24 mouse cellular contexts compared by ENCODE assay signal in the genomic region with DNA sequence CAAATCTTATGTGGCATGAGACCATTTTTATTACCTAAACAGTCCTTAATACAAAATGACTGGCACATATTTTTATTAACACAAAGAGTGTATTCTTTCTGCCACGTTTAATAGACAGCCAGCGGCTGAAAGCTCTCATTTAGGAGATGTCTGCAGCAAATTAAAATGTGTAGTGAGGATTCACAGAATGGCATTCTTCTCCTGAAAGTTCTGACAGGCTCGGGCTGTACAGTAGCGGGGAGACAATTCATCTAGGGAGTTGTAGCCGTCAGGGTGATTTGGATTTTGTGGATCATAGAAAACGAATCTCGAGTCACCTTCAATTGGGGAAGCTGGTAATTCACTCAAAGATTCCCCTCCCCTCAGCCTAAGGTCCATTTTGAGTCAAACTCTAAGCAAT. TPM values are rescaled to one million over a fixed set of nuclear protein-coding genes. Genes with fewer than 3 reads are reported as not detected.
A peak's percentile ranks its signal among the peaks of the same experiment; 100 is the strongest.
DNase-seq lines count a peak whose midpoint lies in the region; ATAC-seq and TF ChIP-seq lines count a peak whose summit lies in the region.
"Had no signal": no experiment of that assay in that cellular context is flagged by ENCODE, and none has a peak within 500 bp of the region (broad histone marks: within the 10 kb centered on the region; RNA-seq: fewer than 3 reads in every experiment).

No protein-coding gene starts in this region.

- no peak for TF ChIP-seq POLR2A in limb, embryonic 14.5 days (IDR thresholded peaks at IDR 0.05; ENCODE audit: borderline replicate concordance, extremely low read depth, insufficient read depth, insufficient read length)

- H3K9ac ChIP-seq in forebrain, postnatal 0 days, result no peak overlapping the region
- H3K9ac ChIP-seq in forebrain, embryonic 11.5 days (ENCODE audit: low read length), result no peak overlapping the region
- H3K9ac ChIP-seq in midbrain, embryonic 14.5 days (replicated peaks; ENCODE audit: low read length), result no peak overlapping the region
- H3K9ac ChIP-seq in midbrain, embryonic 13.5 days (replicated peaks), result no peak overlapping the region
- no peak overlapping the region for H3K9ac ChIP-seq in limb, embryonic 14.5 days (ENCODE audit: low read depth, low read length, severe bottlenecking)
- H3K9ac ChIP-seq: embryonic facial prominence, embryonic 15.5 days; heart, embryonic 15.5 days; hindbrain, embryonic 14.5 days had no signal

- H3K36me3 ChIP-seq in forebrain, postnatal 0 days (ENCODE audit: insufficient read depth), result no peaks in the 10 kb centered on the region
- no peaks in the 10 kb centered on the region for H3K36me3 ChIP-seq in forebrain, embryonic 11.5 days (ENCODE audit: control insufficient read depth, insufficient read depth, low read length)
- H3K36me3 ChIP-seq in midbrain, embryonic 14.5 days (ENCODE audit: control insufficient read depth, insufficient read depth, low read length), result no peaks in the 10 kb centered on the region
- no peaks in the 10 kb centered on the region for H3K36me3 ChIP-seq in midbrain, embryonic 13.5 days
- no peaks in the 10 kb centered on the region for H3K36me3 ChIP-seq in limb, embryonic 14.5 days (ENCODE audit: control insufficient read depth, insufficient read depth, low read length)
- H3K36me3 ChIP-seq: embryonic facial prominence, embryonic 15.5 days; forebrain, embryonic 10.5 days; heart, embryonic 15.5 days had no signal

- no peaks in the 10 kb centered on the region for H3K27me3 ChIP-seq in forebrain, postnatal 0 days (ENCODE audit: insufficient read depth, low read length)
- no peaks in the 10 kb centered on the region for H3K27me3 ChIP-seq in forebrain, embryonic 11.5 days (ENCODE audit: control insufficient read depth, insufficient read depth, low read length)
- no peaks in the 10 kb centered on the region for H3K27me3 ChIP-seq in midbrain, embryonic 14.5 days (ENCODE audit: control insufficient read depth, insufficient read depth, low read length)
- no peaks in the 10 kb centered on the region for H3K27me3 ChIP-seq in midbrain, embryonic 13.5 days
- H3K27me3 ChIP-seq in limb, embryonic 14.5 days (ENCODE audit: control insufficient read depth, insufficient read depth, low read length), result no peaks in the 10 kb centered on the region
- H3K27me3 ChIP-seq: CH12.LX; embryonic facial prominence, embryonic 15.5 days; heart, embryonic 15.5 days had no signal

- H3K27ac ChIP-seq in forebrain, postnatal 0 days (ENCODE audit: low read depth, low read length), result no peak overlapping the region
- H3K27ac ChIP-seq in forebrain, embryonic 11.5 days (ENCODE audit: low read depth, low read length), result no peak overlapping the region
- no peak overlapping the region for H3K27ac ChIP-seq in midbrain, embryonic 14.5 days (replicated peaks; ENCODE audit: low read depth, low read length)
- no peak overlapping the region for H3K27ac ChIP-seq in midbrain, embryonic 13.5 days
- H3K27ac ChIP-seq in limb, embryonic 14.5 days (replicated peaks; ENCODE audit: low read depth, low read length), result no peak overlapping the region
- H3K27ac ChIP-seq: embryonic facial prominence, embryonic 15.5 days; forebrain, embryonic 10.5 days; heart, adult 2 months; heart, embryonic 15.5 days; hindbrain, embryonic 14.5 days had no signal

- no peaks in the 10 kb centered on the region for H3K9me3 ChIP-seq in forebrain, postnatal 0 days (ENCODE audit: low read length)
- no peaks in the 10 kb centered on the region for H3K9me3 ChIP-seq in forebrain, embryonic 11.5 days (ENCODE audit: control insufficient read depth, low read length)
- no peaks in the 10 kb centered on the region for H3K9me3 ChIP-seq in midbrain, embryonic 14.5 days (ENCODE audit: control insufficient read depth, low read length)
- no peaks in the 10 kb centered on the region for H3K9me3 ChIP-seq in midbrain, embryonic 13.5 days
- H3K9me3 ChIP-seq in limb, embryonic 14.5 days (ENCODE audit: control insufficient read depth, low read length), result no peaks in the 10 kb centered on the region
- H3K9me3 ChIP-seq: embryonic facial prominence, embryonic 15.5 days; forebrain, embryonic 10.5 days; heart, embryonic 15.5 days had no signal

- H3K4me2 ChIP-seq in forebrain, postnatal 0 days (ENCODE audit: low read depth), result no peak overlapping the region
- H3K4me2 ChIP-seq in forebrain, embryonic 11.5 days (ENCODE audit: low read depth, low read length, severe bottlenecking), result no peak overlapping the region
- no peak overlapping the region for H3K4me2 ChIP-seq in midbrain, embryonic 14.5 days (ENCODE audit: low read length)
- H3K4me2 ChIP-seq in midbrain, embryonic 13.5 days (replicated peaks), result no peak overlapping the region
- H3K4me2 ChIP-seq in limb, embryonic 14.5 days (replicated peaks; ENCODE audit: low read depth, low read length, severe bottlenecking), result no peak overlapping the region
- H3K4me2 ChIP-seq: embryonic facial prominence, embryonic 15.5 days; heart, embryonic 11.5 days; heart, embryonic 15.5 days; hindbrain, embryonic 14.5 days had no signal

- no peak for DNase-seq in forebrain, postnatal 0 days
- no peak for DNase-seq in forebrain, embryonic 11.5 days (ENCODE audit: low spot score)
- DNase-seq in midbrain, embryonic 14.5 days, result peak; percentile 28
- no peak for DNase-seq in limb, embryonic 14.5 days (ENCODE audit: low spot score)
- no peak for DNase-seq in right cerebral cortex, postnatal 36 days (ENCODE audit: low spot score in 2 of 2)
- DNase-seq: adrenal gland, adult 2 months; adrenal gland, postnatal 25 days; cerebellum, adult 8-10 months; cerebellum, postnatal 14 days; embryo, embryonic 11 days; gastrocnemius, postnatal 10 days; heart, adult 2 months; heart, postnatal 14 days had no signal

- no peaks in the 10 kb centered on the region for H3K4me1 ChIP-seq in forebrain, postnatal 0 days (ENCODE audit: insufficient read depth)
- H3K4me1 ChIP-seq in forebrain, embryonic 11.5 days (replicated peaks; ENCODE audit: control insufficient read depth, insufficient read depth, low read length), result no peaks in the 10 kb centered on the region
- no peaks in the 10 kb centered on the region for H3K4me1 ChIP-seq in midbrain, embryonic 14.5 days (ENCODE audit: control insufficient read depth, insufficient read depth, low read length)
- H3K4me1 ChIP-seq in midbrain, embryonic 13.5 days (replicated peaks), result no peaks in the 10 kb centered on the region
- peaks cover 17% of the 10 kb centered on the region; the same call in 1 of the 2 replicates for H3K4me1 ChIP-seq in limb, embryonic 14.5 days (ENCODE audit: control insufficient read depth, insufficient read depth, low read length)
- H3K4me1 ChIP-seq: embryonic facial prominence, embryonic 15.5 days; forebrain, embryonic 10.5 days had no signal

- ATAC-seq in forebrain, postnatal 0 days, result peak; percentile 32; the same call in 1 of the 2 replicates
- ATAC-seq in forebrain, embryonic 11.5 days (replicated peaks; ENCODE audit: low FRiP score), result no peak
- no peak for ATAC-seq in midbrain, embryonic 14.5 days (ENCODE audit: low FRiP score, low TSS enrichment)
- ATAC-seq in midbrain, embryonic 13.5 days, result no peak
- ATAC-seq in limb, embryonic 14.5 days (ENCODE audit: low FRiP score, low read depth), result 0 out of 2 replicates have a peak, but pooled peaks have one; percentile 34

- 24% methylated on average over 7 of the region's 7 CpGs for whole genome bisulfite sequencing in forebrain, postnatal 0 days
- WGBS in forebrain, embryonic 11.5 days, result 77% methylated on average over 7 of the region's 7 CpGs
- 51% methylated on average over 7 of the region's 7 CpGs for WGBS in midbrain, embryonic 14.5 days
- WGBS in midbrain, embryonic 13.5 days, result 56% methylated on average over 7 of the region's 7 CpGs
- WGBS in limb, embryonic 14.5 days, result 49% methylated on average over 7 of the region's 7 CpGs

- no peak for TF ChIP-seq CTCF in forebrain, postnatal 0 days (IDR thresholded peaks at IDR 0.05; ENCODE audit: low read depth)

- no peak overlapping the region for H3K4me3 ChIP-seq in forebrain, postnatal 0 days (ENCODE audit: low read depth, low read length)
- H3K4me3 ChIP-seq in forebrain, embryonic 11.5 days (ENCODE audit: low read depth, low read length), result no peak overlapping the region
- H3K4me3 ChIP-seq in midbrain, embryonic 14.5 days (replicated peaks; ENCODE audit: low read depth, low read length), result no peak overlapping the region
- H3K4me3 ChIP-seq in midbrain, embryonic 13.5 days (replicated peaks), result no peak overlapping the region
- no peak overlapping the region for H3K4me3 ChIP-seq in limb, embryonic 14.5 days (replicated peaks; ENCODE audit: low read length)
- H3K4me3 ChIP-seq: embryonic facial prominence, embryonic 15.5 days; erythroblast, embryonic 14.5 days; forebrain, embryonic 10.5 days; heart, adult 2 months; heart, embryonic 15.5 days had no signal

RNA-seq across cellular contexts. Expression of a gene that starts 55.7 kb away (rescaled TPM):
- total RNA-seq in forebrain, postnatal 0 days (2014; rRNA removed), result 0.24 TPM in 1 of 2 replicates, not detected in the other
- polyA plus RNA-seq in forebrain, postnatal 0 days (2015; fragmentation: Nextera tagmentation; extraction: Ambion mirVana), result 0.13 and 0.17 TPM in 2 replicates
- not detected in 2 replicates for polyA plus RNA-seq in forebrain, embryonic 11.5 days (2014; fragmentation: Nextera tagmentation; extraction: Ambion mirVana)
- polyA plus RNA-seq in midbrain, embryonic 14.5 days (2014; fragmentation: Nextera tagmentation; extraction: Ambion mirVana), result 0.11 TPM in 1 of 2 replicates, not detected in the other
- not detected in 2 replicates for polyA plus RNA-seq in midbrain, embryonic 13.5 days (2015; fragmentation: Nextera tagmentation; extraction: Ambion mirVana)
- 0.03 TPM in 1 of 2 replicates, not detected in the other for polyA plus RNA-seq in limb, embryonic 14.5 days (2012; rRNA removed)
- polyA plus RNA-seq in limb, embryonic 14.5 days (2014; fragmentation: Nextera tagmentation; extraction: Ambion mirVana), result 0.08 TPM in 1 of 2 replicates, not detected in the other
- total RNA-seq: common myeloid progenitor, adult 5-6 weeks; heart, adult 2 months; heart, postnatal 14 days; hematopoietic stem cell, adult 5-6 weeks had no signal
- polyA plus RNA-seq: adrenal gland, adult 2 months; embryonic facial prominence, embryonic 11.5 days; embryonic facial prominence, embryonic 15.5 days; erythroblast, embryonic 14.5 days; forebrain, embryonic 10.5 days; heart, adult 2 months; heart, embryonic 11.5 days; heart, embryonic 15.5 days; hindbrain, embryonic 14.5 days had no signal

Comparison
In these comparisons a context has a peak if more than half of its experiments do, and no peak if none do; other contexts are left out.
1. ATAC-seq: peak in forebrain, postnatal 0 days (single experiment) and limb, embryonic 14.5 days (single experiment); none in forebrain, embryonic 11.5 days (single experiment), midbrain, embryonic 14.5 days (single experiment) and midbrain, embryonic 13.5 days (single experiment).